8 mouse cellular contexts compared by ENCODE assay signal in the genomic region with DNA sequence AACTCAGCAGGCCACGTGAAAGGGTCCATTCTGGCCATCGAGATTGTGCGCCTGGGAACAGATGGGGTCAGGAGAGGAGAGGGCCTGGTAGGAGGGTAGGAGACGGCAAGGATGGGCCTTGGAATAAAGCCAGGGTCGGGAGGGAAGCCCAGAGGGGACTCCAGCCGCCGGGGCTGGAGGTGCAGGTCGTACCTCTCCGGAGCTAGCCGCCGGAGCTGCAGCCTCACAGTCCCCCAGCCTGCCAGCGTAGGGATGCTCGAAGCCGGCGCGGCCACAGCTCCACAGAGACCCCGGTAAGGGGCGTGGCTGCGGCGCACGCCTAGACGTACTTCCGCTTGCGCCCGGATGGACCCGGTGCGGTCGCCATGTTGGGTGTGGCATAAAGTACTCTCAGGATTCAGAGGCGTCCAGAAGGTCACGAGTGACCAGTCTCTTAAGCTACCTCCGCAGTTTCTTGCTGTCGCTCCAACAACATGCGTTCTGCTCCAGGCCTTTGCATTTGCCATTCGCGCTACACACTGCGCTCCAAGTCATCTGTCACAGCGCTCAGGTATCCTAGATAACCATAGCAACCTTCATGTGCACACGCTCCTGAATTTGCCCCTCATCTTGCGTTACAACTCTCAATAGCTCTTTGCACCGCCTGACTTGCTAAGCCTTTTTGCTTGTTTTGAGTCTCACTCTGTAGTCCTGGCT. TPM values are rescaled to one million over a fixed set of nuclear protein-coding genes. Genes with fewer than 3 reads are reported as not detected.
DNase-seq lines count a peak whose midpoint lies in the region; ATAC-seq lines count a peak whose summit lies in the region.

Gene Fbxl18, minus strand, starts transcription at position 504 of the 696 bp plus-strand sequence.

- H3K4me3 ChIP-seq in hindbrain, embryonic 12.5 days = peak within 1 kb of the TSS; percentile 79

- peak within 1 kb of the TSS; percentile 86 for H3K27ac ChIP-seq in hindbrain, embryonic 12.5 days

- H3K27me3 ChIP-seq in hindbrain, embryonic 12.5 days = no peaks in the 10 kb centered on the region

- H3K9ac ChIP-seq in hindbrain, embryonic 12.5 days = peak within 1 kb of the TSS; percentile 85

- WGBS in hindbrain, embryonic 12.5 days = under 1% methylated on average over 36 of the region's 40 CpGs

- H3K36me3 ChIP-seq in hindbrain, embryonic 12.5 days = peaks cover 11% of the 10 kb centered on the region

- H3K4me2 ChIP-seq in hindbrain, embryonic 12.5 days (replicated peaks) = peak within 1 kb of the TSS; percentile 93

- H3K9me3 ChIP-seq in hindbrain, embryonic 12.5 days (replicated peaks) = no peaks in the 10 kb centered on the region

- DNase-seq in NIH3T3 (ENCODE audit: low read depth) = peak; percentile 97
- peak; percentile 91 for DNase-seq in cerebellum, adult 9-11 months
- DNase-seq in frontal cortex, postnatal 10 days (ENCODE audit: low spot score in 2 of 2) = peak; percentile 84 to 87
- peak; percentile 86 to 90 for DNase-seq in layer of hippocampus, postnatal 36 days
- peak; percentile 92 to 93 for DNase-seq in lung, postnatal 4 days
- peak; percentile 87 for DNase-seq in retina, postnatal 7 days (ENCODE audit: low read depth, low spot score)
- peak; percentile 74 for DNase-seq in urinary bladder, adult 2 months (ENCODE audit: low spot score)

- H3K4me1 ChIP-seq in hindbrain, embryonic 12.5 days = peaks cover 17% of the 10 kb centered on the region

- peak; percentile 95 for ATAC-seq in hindbrain, embryonic 12.5 days (ENCODE audit: low FRiP score)

RNA-seq across cellular contexts. Expression of gene Fbxl18, which starts in this region (rescaled TPM):
- polyA plus RNA-seq in hindbrain, embryonic 12.5 days (2016; fragmentation: Nextera tagmentation; extraction: Ambion mirVana) = 24.6 and 26.9 TPM in 2 replicates
- total RNA-seq in layer of hippocampus, postnatal 36 days (2021) = 10 to 100 TPM; 37.1 to 41.6 TPM
- polyA plus RNA-seq in urinary bladder, adult 2 months (2012; rRNA removed) = 7.0 and 8.4 TPM in 2 replicates

Comparison
In these comparisons a context has a peak if more than half of its experiments do, and no peak if none do; other contexts are left out.
1. Peak in every context shown above with its lines: DNase-seq, ATAC-seq, H3K4me3 ChIP-seq and H3K27ac ChIP-seq.